Mouse (Mus musculus) midbrain, embryonic 14.5 days (tissue): ENCODE measurements around the gene Itgb1bp1. TPM values are rescaled to one million over a fixed set of nuclear protein-coding genes. Genes with fewer than 3 reads are reported as not detected.

Experiments used
- ATAC-seq: fragments of 200-750 bp; cut with Nextera tagmentation; 2 replicates; pipeline ENCODE4 v1.8.0; 2017; ENCODE audit warnings: moderate number of reproducible peaks, moderate library complexity; ENCODE audit not compliant: low FRiP score, low TSS enrichment
- DNase-seq: peaks from one replicate; pipeline ENCODE4 v3.0.0-alpha.2; 2015
- H3K27ac ChIP-seq: fragments of 300-500 bp; sonication (generic); replicated peaks from 2 replicates; pipeline ENCODE4 v1.5.1; 2014; ENCODE audit warnings: mild to moderate bottlenecking, low read depth, low read length, moderate library complexity
- H3K27me3 ChIP-seq: fragments of 300-500 bp; sonication (generic); 2 replicates; pipeline ENCODE4 v1.6.1; 2014; ENCODE audit warnings: low read length, control low read depth, mixed read lengths; ENCODE audit not compliant: control insufficient read depth, insufficient read depth
- H3K36me3 ChIP-seq: fragments of 300-500 bp; sonication (generic); 2 replicates; pipeline ENCODE4 v1.6.1; 2014; ENCODE audit warnings: low read length, control low read depth; ENCODE audit not compliant: control insufficient read depth, insufficient read depth
- H3K4me1 ChIP-seq: fragments of 300-500 bp; sonication (generic); 2 replicates; pipeline ENCODE4 v1.6.1; 2014; ENCODE audit warnings: mild to moderate bottlenecking, antibody characterized with exemption, low read length, control low read depth; ENCODE audit not compliant: control insufficient read depth, insufficient read depth
- H3K4me2 ChIP-seq: fragments of 300-500 bp; sonication (generic); 2 replicates; pipeline ENCODE4 v1.6.1; 2014; ENCODE audit warnings: mild to moderate bottlenecking, low read length, moderate library complexity
- H3K4me3 ChIP-seq: fragments of 300-500 bp; sonication (generic); replicated peaks from 2 replicates; pipeline ENCODE4 v1.5.1; 2014; ENCODE audit warnings: low read depth, low read length
- H3K9ac ChIP-seq: fragments of 300-500 bp; sonication (generic); replicated peaks from 2 replicates; pipeline ENCODE4 v1.6.1; 2014; ENCODE audit warnings: mild to moderate bottlenecking, low read length, moderate library complexity
- H3K9me3 ChIP-seq: fragments of 300-500 bp; sonication (generic); 2 replicates; pipeline ENCODE4 v1.6.1; 2016; ENCODE audit warnings: low read length, control low read depth, mixed read lengths; ENCODE audit not compliant: control insufficient read depth
- WGBS: fragments of 180-500 bp; shearing (Covaris S2); extraction: QIAGEN DNeasy Blood & Tissue Kit; methylation state at CpG from one replicate; pipeline ENCODE4 v1.1.7; 2014; 5-methylcytosine and 5-hydroxymethylcytosine counted together
- polyA plus RNA-seq: library from polyadenylated mRNA; unstranded; fragments of >200 nt; fragmentation: Nextera tagmentation; extraction: Ambion mirVana; gene quantifications from 2 replicates; pipeline ENCODE4 v1.2.1, GENCODE M21; 2014

Itgb1bp1 gene
- polyA plus RNA-seq, 1 experiment from 2014 or later = 42.4 TPM

- DNase-seq (peak; percentile 56), ATAC-seq (peak; percentile 10; the same call in 1 of the 2 replicates)
- Histone ChIP-seq H3K27ac (peak overlapping the region; percentile 90), H3K4me1 (peaks cover 20% of the 10 kb centered on the region), H3K4me2 (peak overlapping the region; percentile 82), H3K4me3 (peak overlapping the region; percentile 80), H3K9ac (peak overlapping the region; percentile 82), H3K9me3 (no peaks in the 10 kb centered on the region), H3K36me3 (peaks cover 29% of the 10 kb centered on the region), H3K27me3 (no peaks in the 10 kb centered on the region)
- WGBS = 39% methylated on average over 18 of the region's 18 CpGs
Measured at GRCm38 (mm10) chr12:21286712-21287650, 897 bp upstream of the Itgb1bp1 start.

- peaks cover 17% of the 10 kb centered on the region for H3K36me3 ChIP-seq
- peak overlapping the region; percentile 75 for H3K9ac ChIP-seq
- H3K4me2 ChIP-seq = peak overlapping the region; percentile 87
- H3K9me3 ChIP-seq = no peaks in the 10 kb centered on the region
- no peak for DNase-seq
- peak overlapping the region; percentile 80 for H3K4me3 ChIP-seq
- H3K4me1 ChIP-seq = peaks cover 20% of the 10 kb centered on the region
- H3K27me3 ChIP-seq = no peaks in the 10 kb centered on the region
- WGBS = under 1% methylated on average over 47 of the region's 47 CpGs
- peak overlapping the region; percentile 90 for H3K27ac ChIP-seq
- peak; percentile 6 for ATAC-seq
Measured at GRCm38 (mm10) chr12:21285508-21286242, 409 bp downstream of the Itgb1bp1 start.

- Histone ChIP-seq H3K4me1 (peaks cover 20% of the 10 kb centered on the region), H3K27ac (peak within 1 kb of the TSS; percentile 90), H3K9me3 (no peaks in the 10 kb centered on the region), H3K27me3 (no peaks in the 10 kb centered on the region), H3K9ac (peak within 1 kb of the TSS; percentile 82), H3K4me2 (peak within 1 kb of the TSS; percentile 87), H3K4me3 (peak within 1 kb of the TSS; percentile 80), H3K36me3 (peaks cover 10% of the 10 kb centered on the region)
- no peak for DNase-seq
- 59% methylated on average over 11 of the region's 11 CpGs for WGBS
- no peak for ATAC-seq
Measured at GRCm38 (mm10) chr12:21284761-21285441, 1.2 kb downstream of the Itgb1bp1 start, which contains the start of gene Cpsf3. Gene Cpsf3 (plus strand): TSS chr12:21285391.

GRCm38 (mm10) chr12:21277352-21277864 lies 8.7 kb downstream of the Itgb1bp1 start:
- peaks cover 16% of the 10 kb centered on the region for H3K36me3 ChIP-seq
- ATAC-seq (no peak), DNase-seq (no peak)
- 88% methylated on average over 1 of the region's 1 CpGs for WGBS
- H3K9ac ChIP-seq = no peak overlapping the region
- H3K4me1 ChIP-seq = no peaks in the 10 kb centered on the region
- H3K4me2 ChIP-seq = no peak overlapping the region
- no peak overlapping the region for H3K27ac ChIP-seq
- no peaks in the 10 kb centered on the region for H3K27me3 ChIP-seq
- no peaks in the 10 kb centered on the region for H3K9me3 ChIP-seq
- no peak overlapping the region for H3K4me3 ChIP-seq

- Histone ChIP-seq H3K9ac (no peak overlapping the region), H3K9me3 (no peaks in the 10 kb centered on the region), H3K4me2 (no peak overlapping the region), H3K36me3 (peaks cover 45% of the 10 kb centered on the region), H3K4me1 (no peaks in the 10 kb centered on the region), H3K27ac (no peak overlapping the region), H3K27me3 (no peaks in the 10 kb centered on the region), H3K4me3 (no peak overlapping the region)
- no peak for DNase-seq
- no peak for ATAC-seq
- 78% methylated on average over 7 of the region's 7 CpGs for WGBS
Measured at GRCm38 (mm10) chr12:21274446-21274845, 11.6 kb downstream of the Itgb1bp1 start.

GRCm38 (mm10) chr12:21268083-21268616 lies 17.9 kb downstream of the Itgb1bp1 start:
- H3K9ac ChIP-seq = no peak overlapping the region
- H3K9me3 ChIP-seq = no peaks in the 10 kb centered on the region
- H3K27me3 ChIP-seq = no peaks in the 10 kb centered on the region
- ATAC-seq = no peak
- H3K4me2 ChIP-seq = no peak overlapping the region
- no peak overlapping the region for H3K4me3 ChIP-seq
- H3K36me3 ChIP-seq = peaks cover 84% of the 10 kb centered on the region
- H3K4me1 ChIP-seq = no peaks in the 10 kb centered on the region
- 95% methylated on average over 8 of the region's 8 CpGs for WGBS
- DNase-seq = no peak
- H3K27ac ChIP-seq = no peak overlapping the region

- Histone ChIP-seq H3K4me2 (no peak overlapping the region), H3K4me1 (no peaks in the 10 kb centered on the region), H3K9me3 (no peaks in the 10 kb centered on the region), H3K9ac (no peak overlapping the region), H3K27ac (no peak overlapping the region), H3K4me3 (no peak overlapping the region), H3K27me3 (no peaks in the 10 kb centered on the region), H3K36me3 (peaks cover 85% of the 10 kb centered on the region)
- DNase-seq (no peak), ATAC-seq (no peak; the same call in 1 of the 2 replicates)
- 93% methylated on average over 2 of the region's 2 CpGs for WGBS
Measured at GRCm38 (mm10) chr12:21266784-21267098, 19.3 kb downstream of the Itgb1bp1 start.
